Mouse (Mus musculus) myocyte (in vitro differentiated cells): ENCODE measurements around the gene Zfp575.

Experiments
- CEBPB ChIP-seq: IDR thresholded peaks from 2 replicates; pipeline ENCODE4 v1.6.1; 2011; ENCODE audit warnings: mild to moderate bottlenecking, moderate library complexity; ENCODE audit not compliant: poor library complexity, insufficient read depth, severe bottlenecking
- MAX ChIP-seq: IDR thresholded peaks from one replicate; pipeline ENCODE4 v1.6.1; 2011; ENCODE audit warnings: low read depth, mild to moderate bottlenecking, control low read depth
- MYOD1 ChIP-seq, 3 experiments: IDR thresholded peaks; one replicate each; pipeline ENCODE4 v1.6.1; 2011; ENCODE audit warnings: control low read depth in 2 of 3, low read depth in 2 of 3, mild to moderate bottlenecking in 2 of 3, moderate library complexity in 1 of 3; ENCODE audit not compliant: insufficient read length in 2 of 3, control insufficient read depth in 1 of 3
- MYOG ChIP-seq, 3 experiments: IDR thresholded peaks; one replicate each; pipeline ENCODE4 v1.6.1; 2011; ENCODE audit warnings: control low read depth in 2 of 3, low read depth in 2 of 3, mild to moderate bottlenecking in 2 of 3; ENCODE audit not compliant: insufficient read length in 2 of 3, control insufficient read depth in 1 of 3, insufficient read depth in 1 of 3
- POLR2A ChIP-seq: IDR thresholded peaks from one replicate; pipeline ENCODE4 v1.6.1; 2011; ENCODE audit warnings: low read depth, mild to moderate bottlenecking, control low read depth, moderate library complexity; ENCODE audit not compliant: insufficient read length
- SRF ChIP-seq: IDR thresholded peaks from one replicate; pipeline ENCODE4 v1.6.1; 2011; ENCODE audit warnings: low read depth; ENCODE audit not compliant: control insufficient read depth, insufficient read length
- TCF12 ChIP-seq: IDR thresholded peaks from one replicate; pipeline ENCODE4 v1.6.1; 2011; ENCODE audit warnings: mild to moderate bottlenecking, control low read depth; ENCODE audit not compliant: poor library complexity, insufficient read depth, severe bottlenecking
- USF1 ChIP-seq: IDR thresholded peaks from one replicate; pipeline ENCODE4 v1.6.1; 2011; ENCODE audit warnings: low read depth, mild to moderate bottlenecking, control low read depth, moderate library complexity

GRCm38 (mm10) chr7:24594309-24594803 lies 6.9 kb upstream of the Zfp575 start:
- TF ChIP-seq MAX: no peak
- TF ChIP-seq SRF: peak; percentile 36
- no peak for TF ChIP-seq TCF12
- TF ChIP-seq MYOD1 (IDR thresholded peaks at IDR 0.05; ENCODE audit: control insufficient read depth in 1 of 3, insufficient read length in 2 of 3, low read depth in 2 of 3): no peak
- TF ChIP-seq USF1: no peak
- TF ChIP-seq POLR2A: no peak
- no peak for TF ChIP-seq MYOG (IDR thresholded peaks at IDR 0.05; ENCODE audit: control insufficient read depth in 1 of 3, insufficient read depth in 1 of 3, insufficient read length in 2 of 3, low read depth in 2 of 3)
- TF ChIP-seq CEBPB: no peak
